Mouse (Mus musculus): ENCODE results near the gene Smarcb1.
"Not testable (repeated sequence)": the region's sequence is repeated elsewhere in the genome, so short reads cannot be mapped to it uniquely, and the experiment has no call there.

The Smarcb1 gene

GRCm38 (mm10) chr10:75889406-75890153, 31.8 kb downstream of the Smarcb1 start:
- DNase-seq (ENCODE audit: low spot score in 2 of 2) = no peak

GRCm38 (mm10) chr10:75887504-75887903, 33.9 kb downstream of the Smarcb1 start:
- DNase-seq (ENCODE audit: low spot score in 2 of 2) = not testable (repeated sequence)

DNA sequence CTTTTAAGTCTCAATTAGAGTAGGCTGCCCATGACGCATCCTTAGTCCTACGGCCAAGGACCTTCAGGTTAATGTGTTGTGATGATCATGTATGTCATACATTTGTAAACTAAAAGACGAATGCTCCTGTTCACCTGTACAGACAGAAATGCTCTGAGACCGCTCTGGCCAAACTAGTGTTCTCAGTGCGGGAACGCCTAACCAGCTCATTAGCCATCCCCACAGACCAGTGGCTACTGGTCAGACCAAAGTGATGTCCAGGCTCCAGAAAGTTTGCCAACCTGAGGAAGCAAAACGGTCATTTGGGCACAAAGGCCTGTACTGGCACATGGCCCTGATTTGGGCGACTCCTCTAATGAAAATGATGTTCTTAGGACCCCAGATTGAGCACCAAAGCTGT, 36.7 kb downstream of the Smarcb1 start:
- DNase-seq (ENCODE audit: low spot score in 2 of 2) = no peak

DNA sequence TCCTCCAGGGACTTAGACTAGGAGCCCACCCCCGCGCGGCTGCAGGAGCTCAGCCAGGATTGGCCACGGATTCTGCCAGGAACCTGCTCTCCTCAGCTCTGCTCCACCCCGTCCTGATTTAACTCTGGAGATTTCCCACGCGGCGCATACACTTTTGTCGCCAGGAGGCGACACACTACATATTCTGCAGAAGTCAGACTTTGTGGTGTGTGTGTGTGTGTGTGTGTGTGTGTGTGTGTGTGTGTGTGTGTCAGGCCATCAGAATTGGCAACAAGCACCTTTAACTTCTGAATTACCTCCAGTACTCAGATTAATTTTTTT, 38.2 kb downstream of the Smarcb1 start:
- DNase-seq (ENCODE audit: low spot score in 2 of 2) = peak; percentile 64 to 78

DNA sequence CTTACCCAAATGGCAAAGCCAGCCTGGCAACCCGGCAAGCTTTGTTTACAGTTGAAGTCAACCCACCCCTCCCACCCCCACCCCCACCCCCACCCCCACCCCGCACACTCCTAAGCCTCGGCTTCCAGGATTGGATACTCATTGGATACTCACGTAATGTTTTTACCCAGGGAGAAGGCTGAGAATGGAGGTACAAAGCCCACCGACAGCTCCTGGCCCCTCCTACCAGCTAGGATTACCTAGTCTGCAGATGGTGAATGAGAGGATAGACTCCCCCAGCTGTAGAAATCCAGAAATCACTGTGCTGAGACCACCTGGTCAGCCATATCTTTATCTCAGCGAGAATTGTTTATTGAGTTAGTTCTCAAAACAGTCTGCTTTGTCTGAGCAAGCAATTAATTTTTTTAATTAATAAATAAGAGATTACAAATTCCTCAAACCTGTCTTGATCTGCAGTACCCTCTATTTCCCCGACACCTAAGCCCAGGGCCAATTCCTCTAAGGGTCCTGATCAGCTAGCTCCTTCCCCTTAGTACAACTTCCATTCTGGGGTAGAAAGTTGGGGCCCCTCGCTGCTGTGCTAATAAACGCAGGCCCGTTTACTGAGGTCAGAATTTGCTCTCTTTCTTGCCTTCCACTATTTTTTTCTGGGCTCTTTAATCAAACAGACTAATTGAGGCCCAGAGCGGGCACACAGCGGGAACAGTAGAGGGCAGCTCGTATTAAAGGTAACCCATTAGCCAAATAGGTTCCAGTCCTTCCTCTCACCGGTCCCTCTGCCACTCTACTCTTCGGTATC, 38.8 kb downstream of the Smarcb1 start:
- DNase-seq (ENCODE audit: low spot score in 2 of 2) = no peak

DNA sequence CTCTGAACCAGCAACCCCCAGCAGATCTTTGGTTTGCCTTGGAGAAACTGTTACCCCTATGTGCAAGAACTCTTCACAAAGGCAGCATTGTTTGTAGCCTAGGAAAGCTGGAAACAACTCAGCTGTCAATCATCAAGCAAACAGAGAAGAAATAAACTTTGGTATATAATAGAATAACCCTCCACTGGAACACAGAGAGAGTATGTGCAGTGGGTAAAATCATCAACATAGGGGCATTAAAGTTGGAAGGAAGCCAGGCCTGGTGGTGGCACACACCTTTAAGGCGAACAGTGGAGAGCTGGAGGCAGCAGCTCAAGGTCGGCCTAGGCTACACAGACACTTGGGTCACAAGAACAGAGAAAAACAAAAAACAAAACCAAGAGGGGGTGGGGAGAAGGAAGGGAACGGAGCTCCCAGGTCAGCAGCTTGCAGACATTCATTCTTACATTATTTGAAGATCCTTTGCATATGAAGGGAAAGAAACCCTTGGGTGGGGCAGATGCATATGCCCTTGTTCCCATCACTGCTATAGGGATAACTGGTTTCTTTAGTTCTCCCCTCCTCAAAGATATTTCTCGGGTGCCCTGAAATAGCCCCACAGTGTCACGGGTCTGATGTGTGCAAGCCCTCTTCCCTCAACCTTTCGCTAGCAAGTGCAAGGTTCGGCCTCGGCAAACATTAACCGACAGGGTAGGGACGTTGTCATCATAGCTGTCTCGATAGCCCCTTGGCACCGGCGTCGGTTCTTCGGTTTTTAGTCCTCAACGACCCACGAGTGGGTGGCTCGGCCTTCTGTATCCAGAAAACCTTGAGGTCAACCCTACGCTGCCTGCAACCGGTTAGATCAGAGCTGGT, 39.6 kb downstream of the Smarcb1 start:
- DNase-seq (ENCODE audit: low spot score in 2 of 2) = no peak

DNA sequence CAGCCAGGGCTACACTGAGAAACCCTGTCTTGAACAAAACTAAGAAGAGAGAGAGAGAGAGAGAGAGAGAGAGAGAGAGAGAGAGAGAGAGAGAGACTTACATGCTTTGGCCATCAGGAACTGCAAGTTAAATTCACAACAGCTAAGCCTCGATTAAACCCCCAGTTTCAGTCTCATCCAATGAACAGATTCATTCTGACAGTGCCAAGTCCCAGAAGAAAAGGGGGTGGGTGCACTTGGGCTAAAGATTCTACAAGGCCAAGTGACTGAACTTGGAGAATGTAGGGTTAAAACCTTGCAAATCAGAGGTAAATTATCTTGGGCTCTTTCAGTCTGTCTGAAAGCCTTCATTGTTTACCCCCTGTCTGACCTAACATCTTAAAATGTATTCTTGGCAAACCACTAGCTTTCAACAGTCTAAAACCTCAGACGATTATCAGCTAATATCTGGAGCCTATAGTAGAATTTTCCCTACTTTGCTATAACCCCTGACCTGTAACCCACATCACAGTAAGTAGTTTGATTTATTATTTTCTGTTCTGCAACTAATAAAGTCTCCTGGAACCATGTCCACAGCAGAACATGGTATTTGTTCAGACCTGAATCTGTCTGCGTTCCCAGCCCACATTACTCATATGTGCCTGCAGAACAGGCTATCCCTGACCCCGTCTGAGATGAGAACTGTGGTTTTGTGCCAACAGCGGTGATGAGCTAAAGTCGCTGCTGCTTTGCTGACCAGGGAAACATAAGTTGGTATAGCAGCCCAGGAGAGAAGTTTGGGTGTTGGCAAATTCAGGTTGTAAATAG, 40.4 kb downstream of the Smarcb1 start:
- no peak for DNase-seq (ENCODE audit: low spot score in 2 of 2)

- no peak for DNase-seq (ENCODE audit: low spot score in 2 of 2)
These were observed 41.1 kb downstream of the Smarcb1 start for GRCm38 (mm10) chr10:75880351-75880750.

GRCm38 (mm10) chr10:75878836-75879235, 42.6 kb downstream of the Smarcb1 start:
- no peak for DNase-seq (ENCODE audit: low spot score in 2 of 2)

GRCm38 (mm10) chr10:75873543-75874170, 47.8 kb downstream of the Smarcb1 start:
- no peak for DNase-seq (ENCODE audit: low spot score in 2 of 2)

- DNase-seq (ENCODE audit: low spot score in 2 of 2) = peak in 1 of 2 experiments; percentile 35
These were observed 48.4 kb downstream of the Smarcb1 start for GRCm38 (mm10) chr10:75872915-75873542.

- no peak for DNase-seq (ENCODE audit: low spot score in 2 of 2)
These were observed 49.1 kb downstream of the Smarcb1 start for GRCm38 (mm10) chr10:75872025-75872914.

- DNase-seq (ENCODE audit: low spot score in 2 of 2) = no peak
These were observed 59.8 kb downstream of the Smarcb1 start for GRCm38 (mm10) chr10:75861587-75861986.

DNA sequence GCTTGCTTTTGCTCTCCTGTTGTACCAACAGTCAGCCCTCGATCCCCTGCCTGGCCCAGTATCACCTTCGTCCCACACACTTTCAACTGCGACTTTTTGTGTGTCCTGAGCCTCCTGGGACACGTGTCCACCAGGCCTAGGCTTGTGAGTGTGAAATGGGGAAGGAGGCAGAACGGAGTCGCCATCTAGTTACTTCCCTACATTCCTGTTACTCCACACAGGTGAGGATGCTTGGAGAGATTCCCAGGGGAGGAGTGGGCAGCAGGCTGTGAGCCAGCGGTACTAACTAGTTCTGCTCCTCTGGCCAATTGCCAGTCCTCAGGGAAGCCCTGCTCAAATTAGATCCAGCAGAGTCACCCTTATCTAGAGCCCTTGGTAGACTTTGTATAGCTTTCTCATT, 60.7 kb downstream of the Smarcb1 start:
- DNase-seq (ENCODE audit: low spot score in 2 of 2) = no peak

GRCm38 (mm10) chr10:75859786-75860470, 61.5 kb downstream of the Smarcb1 start, which contains the start of gene Mif:
Mif (minus strand) TSS chr10:75860240.
- DNase-seq (ENCODE audit: low spot score in 2 of 2) = peak; percentile 84 to 85

DNA sequence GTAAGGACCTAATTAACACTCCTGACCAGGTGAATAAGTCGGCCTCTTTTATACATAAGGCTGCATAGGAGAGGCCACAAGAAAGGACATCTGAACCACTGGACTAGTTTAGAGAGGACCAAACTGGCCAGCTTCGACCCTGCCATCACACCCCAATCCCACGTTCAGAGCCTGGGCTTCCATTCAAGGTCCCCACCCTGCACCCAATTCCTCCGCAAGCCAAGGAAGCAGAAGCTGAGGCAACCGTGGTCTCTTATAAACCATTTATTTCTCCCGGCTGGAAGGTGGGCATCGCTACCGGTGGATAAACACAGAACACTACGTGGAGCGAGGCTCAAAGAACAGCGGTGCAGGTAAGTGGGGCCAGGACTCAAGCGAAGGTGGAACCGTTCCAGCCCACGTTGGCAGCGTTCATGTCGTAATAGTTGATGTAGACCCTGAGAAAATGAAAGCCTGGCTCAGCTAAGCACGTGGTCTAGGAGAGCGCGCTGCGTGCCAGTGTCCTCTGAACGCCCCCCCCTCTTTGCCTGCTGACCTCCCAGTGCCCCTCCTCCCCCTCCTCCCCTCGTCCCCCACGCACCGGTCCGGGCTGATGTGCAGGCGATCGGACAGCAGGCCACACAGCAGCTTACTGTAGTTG, 62.2 kb downstream of the Smarcb1 start:
- peak in 1 of 2 experiments; percentile 17 for DNase-seq (ENCODE audit: low spot score in 2 of 2)

DNA sequence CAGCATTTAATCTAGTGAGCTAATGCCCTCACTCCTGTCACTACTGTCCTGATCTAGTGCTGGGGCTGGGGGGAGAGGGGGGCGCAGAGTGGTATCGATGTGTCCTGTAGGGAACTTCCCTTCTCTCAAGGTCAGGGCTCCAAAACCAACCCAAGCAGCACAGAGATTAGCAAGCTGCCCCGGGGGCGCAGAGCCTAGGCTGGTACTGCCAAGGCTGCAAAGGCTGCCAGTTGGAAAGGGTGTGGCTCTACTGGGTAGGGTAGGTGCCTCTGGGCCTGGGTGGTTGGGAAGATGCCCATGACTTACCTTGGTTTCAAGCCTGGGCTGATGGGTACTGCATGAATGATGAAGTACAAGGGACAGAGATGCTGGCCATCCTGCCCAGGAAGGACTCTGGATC, 63.8 kb downstream of the Smarcb1 start:
- DNase-seq (ENCODE audit: low spot score in 2 of 2) = no peak

- no peak for DNase-seq (ENCODE audit: low spot score in 2 of 2)
These were observed 64.4 kb downstream of the Smarcb1 start for GRCm38 (mm10) chr10:75856976-75857375.
